Mouse (Mus musculus) kidney, postnatal 0 days (tissue): ENCODE data around the gene Ippk. TPM values are rescaled to one million over a fixed set of nuclear protein-coding genes. Genes with fewer than 3 reads are reported as not detected.

Source experiments
- ATAC-seq: fragments of 200-750 bp; cut with Nextera tagmentation; replicated peaks from 2 replicates; pipeline ENCODE4 v1.8.0; 2017; ENCODE audit warnings: low read depth, moderate number of reproducible peaks, moderate TSS enrichment, moderate library complexity; ENCODE audit not compliant: low FRiP score
- DNase-seq: peaks from one replicate; pipeline ENCODE4 v3.0.0-alpha.2; 2016; ENCODE audit warnings: low spot score
- H3K27ac ChIP-seq: fragments of 300-500 bp; sonication (generic); 2 replicates; pipeline ENCODE4 v1.5.1; 2014; ENCODE audit warnings: mild to moderate bottlenecking
- H3K27me3 ChIP-seq: fragments of 300-500 bp; sonication (generic); 2 replicates; pipeline ENCODE4 v1.6.1; 2014; ENCODE audit warnings: low read length, mixed read lengths; ENCODE audit not compliant: insufficient read depth
- H3K36me3 ChIP-seq: fragments of 300-500 bp; sonication (generic); 2 replicates; pipeline ENCODE4 v1.6.1; 2014; ENCODE audit warnings: low read length, mixed read lengths; ENCODE audit not compliant: insufficient read depth
- H3K4me1 ChIP-seq: fragments of 300-500 bp; sonication (generic); replicated peaks from 2 replicates; pipeline ENCODE4 v1.6.1; 2014; ENCODE audit warnings: antibody characterized with exemption, low read length, mixed read lengths; ENCODE audit not compliant: insufficient read depth
- H3K4me2 ChIP-seq: fragments of 300-500 bp; sonication (generic); 2 replicates; pipeline ENCODE4 v1.6.1; 2014; ENCODE audit warnings: mild to moderate bottlenecking, low read length, moderate library complexity, mixed read lengths
- H3K4me3 ChIP-seq: fragments of 300-500 bp; sonication (generic); replicated peaks from 2 replicates; pipeline ENCODE4 v1.5.1; 2014; ENCODE audit warnings: low read depth, low read length
- H3K9ac ChIP-seq: fragments of 300-500 bp; sonication (generic); 2 replicates; pipeline ENCODE4 v1.6.1; 2014; ENCODE audit warnings: low read depth, low read length
- H3K9me3 ChIP-seq: fragments of 300-500 bp; sonication (generic); replicated peaks from 2 replicates; pipeline ENCODE4 v1.6.1; 2016; ENCODE audit warnings: low read length, inconsistent platforms, mixed read lengths
- CTCF ChIP-seq: IDR thresholded peaks from 2 replicates; pipeline ENCODE4 v1.5.1; 2016; ENCODE audit warnings: antibody characterized with exemption, low read depth, mild to moderate bottlenecking, moderate library complexity
- WGBS: fragments of 180-500 bp; shearing (Covaris S2); extraction: QIAGEN DNeasy Blood & Tissue Kit; methylation state at CpG from one replicate; pipeline ENCODE4 v1.1.7; 2014; 5-methylcytosine and 5-hydroxymethylcytosine counted together
- polyA plus RNA-seq: library from polyadenylated mRNA; unstranded; fragments of >200 nt; fragmentation: Nextera tagmentation; extraction: Ambion mirVana; gene quantifications from 2 replicates; pipeline ENCODE4 v1.2.1, GENCODE M21; 2015

The Ippk gene
- polyA plus RNA-seq, 1 experiment from 2014 or later = 13.5 TPM

GRCm38 (mm10) chr13:49436170-49436569 lies 15.1 kb downstream of the Ippk start:
- Histone ChIP-seq H3K9ac (no peak overlapping the region), H3K36me3 (peaks cover 29% of the 10 kb centered on the region), H3K4me1 (no peaks in the 10 kb centered on the region), H3K4me3 (no peak overlapping the region), H3K27ac (no peak overlapping the region), H3K4me2 (no peak overlapping the region), H3K9me3 (no peaks in the 10 kb centered on the region), H3K27me3 (no peaks in the 10 kb centered on the region)
- no peak for ATAC-seq
- no peak for TF ChIP-seq CTCF
- no peak for DNase-seq
- WGBS = 88% methylated on average over 4 of the region's 4 CpGs

DNA sequence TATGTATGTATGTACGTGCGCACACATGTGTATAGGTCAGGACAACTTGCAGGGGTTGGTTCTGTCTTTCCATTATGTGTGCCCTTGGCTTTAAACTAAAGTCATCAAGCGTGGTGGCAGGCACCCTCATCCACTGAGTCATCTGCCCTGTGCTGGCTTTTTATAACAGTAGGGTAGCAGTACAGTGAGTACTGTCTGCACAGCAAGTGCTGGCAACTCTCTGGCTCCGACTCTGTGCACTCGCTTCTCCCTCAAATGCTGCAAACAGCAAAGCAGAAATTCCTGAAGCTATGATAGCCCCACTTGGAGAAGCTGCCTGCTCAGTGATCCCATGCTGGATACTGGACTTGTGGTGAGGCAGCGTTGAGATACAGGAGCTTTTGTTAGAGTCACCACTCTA lies 23.4 kb downstream of the Ippk start:
- TF ChIP-seq CTCF = no peak
- Histone ChIP-seq H3K27me3 (no peaks in the 10 kb centered on the region), H3K36me3 (peaks cover 33% of the 10 kb centered on the region), H3K4me1 (no peaks in the 10 kb centered on the region), H3K4me3 (no peak overlapping the region), H3K9ac (no peak overlapping the region), H3K9me3 (no peaks in the 10 kb centered on the region), H3K27ac (no peak overlapping the region), H3K4me2 (no peak overlapping the region)
- DNase-seq = no peak
- 97% methylated on average over 6 of the region's 6 CpGs for WGBS
- ATAC-seq = no peak

GRCm38 (mm10) chr13:49449318-49449749 lies 28.3 kb downstream of the Ippk start:
- no peak overlapping the region for H3K4me3 ChIP-seq
- H3K4me2 ChIP-seq = no peak overlapping the region
- no peaks in the 10 kb centered on the region for H3K27me3 ChIP-seq
- H3K9me3 ChIP-seq = no peaks in the 10 kb centered on the region
- H3K9ac ChIP-seq = no peak overlapping the region
- 35% methylated on average over 5 of the region's 5 CpGs for whole genome bisulfite sequencing
- peaks cover 28% of the 10 kb centered on the region for H3K36me3 ChIP-seq
- DNase-seq (peak; percentile 90), ATAC-seq (peak; percentile 73)
- H3K27ac ChIP-seq = no peak overlapping the region
- no peaks in the 10 kb centered on the region for H3K4me1 ChIP-seq
- TF ChIP-seq CTCF = peak; percentile 99

GRCm38 (mm10) chr13:49460276-49460675 lies 39.2 kb downstream of the Ippk start:
- 87% methylated on average over 4 of the region's 4 CpGs for WGBS
- no peaks in the 10 kb centered on the region for H3K4me1 ChIP-seq
- H3K27me3 ChIP-seq = no peaks in the 10 kb centered on the region
- ATAC-seq (no peak), DNase-seq (no peak)
- H3K27ac ChIP-seq = 0 out of 2 replicates have a peak overlapping the region, but pooled peaks have one; percentile 47
- no peak overlapping the region for H3K9ac ChIP-seq
- no peak overlapping the region for H3K4me2 ChIP-seq
- TF ChIP-seq CTCF = no peak
- peaks cover 31% of the 10 kb centered on the region for H3K36me3 ChIP-seq
- no peaks in the 10 kb centered on the region for H3K9me3 ChIP-seq
- H3K4me3 ChIP-seq = no peak overlapping the region

- Histone ChIP-seq H3K9me3 (no peaks in the 10 kb centered on the region), H3K4me1 (no peaks in the 10 kb centered on the region), H3K36me3 (peaks cover 31% of the 10 kb centered on the region), H3K4me2 (no peak overlapping the region), H3K27me3 (no peaks in the 10 kb centered on the region), H3K4me3 (no peak overlapping the region), H3K27ac (peak overlapping the region; percentile 75; the same call in 1 of the 2 replicates), H3K9ac (no peak overlapping the region)
- no peak for TF ChIP-seq CTCF
- 65% methylated on average over 5 of the region's 5 CpGs for WGBS
- ATAC-seq = no peak
- DNase-seq = no peak
Observed at GRCm38 (mm10) chr13:49460692-49461414, 39.8 kb downstream of the Ippk start.

DNA sequence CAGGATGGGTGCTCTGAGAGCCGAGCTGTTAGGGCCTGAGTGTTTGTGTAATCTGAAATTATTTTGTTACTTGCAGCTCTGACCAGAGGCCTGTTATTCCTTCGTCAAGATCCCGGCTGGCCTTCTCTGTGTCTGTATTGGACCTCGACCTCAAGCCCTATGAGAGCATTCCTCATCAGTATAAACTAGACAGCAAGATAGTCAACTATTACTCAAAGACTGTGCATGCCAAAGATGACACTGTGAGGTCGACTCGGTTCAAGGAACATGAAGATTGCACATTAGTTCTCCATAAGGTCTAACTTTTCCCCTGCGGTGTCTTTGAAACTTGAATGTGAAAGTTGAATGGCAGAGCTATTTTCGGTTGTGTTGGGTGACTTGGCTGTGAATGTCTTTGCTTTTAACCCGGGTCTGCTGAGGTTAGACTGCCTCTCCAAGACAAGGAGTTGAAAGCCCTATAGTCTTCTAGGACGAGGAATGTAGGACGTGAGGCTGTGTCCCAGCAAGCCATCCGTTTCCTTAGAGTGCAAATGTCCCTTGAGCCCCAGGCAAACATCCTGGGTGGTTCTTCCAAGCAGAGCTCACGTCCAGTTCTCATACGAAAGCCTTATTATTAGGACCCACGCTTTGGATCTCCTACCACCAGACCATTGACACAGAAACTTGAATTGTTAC lies 40.5 kb downstream of the Ippk start:
- H3K27me3 ChIP-seq = no peaks in the 10 kb centered on the region
- peaks cover 31% of the 10 kb centered on the region for H3K36me3 ChIP-seq
- H3K9ac ChIP-seq = no peak overlapping the region
- peak; percentile 18 for DNase-seq
- no peak overlapping the region for H3K4me3 ChIP-seq
- H3K27ac ChIP-seq = peak overlapping the region; percentile 75; the same call in 1 of the 2 replicates
- no peaks in the 10 kb centered on the region for H3K4me1 ChIP-seq
- WGBS = 84% methylated on average over 15 of the region's 15 CpGs
- no peak for TF ChIP-seq CTCF
- H3K4me2 ChIP-seq = no peak overlapping the region
- ATAC-seq = peak; percentile 84
- H3K9me3 ChIP-seq = no peaks in the 10 kb centered on the region
